Mouse (Mus musculus) frontal cortex, postnatal 25 days (tissue): ENCODE data around the gene Caln1.

ENCODE experiments used
- DNase-seq, 2 experiments: peaks; one replicate each; pipeline ENCODE4 v3.0.0; 2022; ENCODE audit warnings: low spot score in 2 of 2

Gene Caln1

DNA sequence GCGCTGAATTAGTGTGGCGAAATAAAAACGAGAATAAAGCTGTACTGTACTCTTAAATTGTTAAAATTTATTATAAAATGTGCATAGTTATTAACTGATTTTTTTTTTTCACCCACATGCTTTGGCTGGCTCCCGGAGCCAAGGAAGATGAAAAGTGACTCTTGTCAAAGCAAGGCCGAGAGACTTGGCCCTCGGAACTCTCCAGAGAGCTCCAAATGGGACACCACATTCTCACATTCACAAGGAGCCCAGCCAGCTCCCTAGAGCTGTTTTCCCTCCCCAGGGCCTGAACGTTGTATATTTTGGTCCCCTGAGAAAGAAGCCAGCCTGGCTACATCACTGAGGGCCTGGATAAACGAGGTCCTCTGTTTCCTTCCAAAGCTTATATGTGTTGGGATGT, 25.1 kb downstream of the Caln1 start:
- no peak for DNase-seq

DNA sequence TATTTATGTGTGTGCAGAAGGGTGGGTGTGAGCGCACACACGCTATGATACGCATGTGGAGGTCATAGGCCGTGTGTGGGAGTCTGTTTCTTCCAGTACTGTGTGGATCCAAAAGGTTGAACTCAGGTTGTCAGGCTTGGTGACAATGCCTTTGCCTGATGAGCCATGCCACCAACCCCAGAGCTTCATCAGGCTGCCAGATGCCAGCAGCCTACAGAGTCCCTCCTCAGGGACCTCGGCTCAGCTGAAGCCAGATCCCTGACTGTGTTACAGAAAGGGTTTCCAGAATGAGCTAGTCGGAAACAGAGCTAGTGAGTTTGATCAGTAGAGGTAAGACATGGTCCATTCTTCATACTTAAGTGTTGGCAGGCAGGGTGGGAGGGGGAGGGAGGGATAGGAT, 25.9 kb downstream of the Caln1 start:
- no peak for DNase-seq

DNA sequence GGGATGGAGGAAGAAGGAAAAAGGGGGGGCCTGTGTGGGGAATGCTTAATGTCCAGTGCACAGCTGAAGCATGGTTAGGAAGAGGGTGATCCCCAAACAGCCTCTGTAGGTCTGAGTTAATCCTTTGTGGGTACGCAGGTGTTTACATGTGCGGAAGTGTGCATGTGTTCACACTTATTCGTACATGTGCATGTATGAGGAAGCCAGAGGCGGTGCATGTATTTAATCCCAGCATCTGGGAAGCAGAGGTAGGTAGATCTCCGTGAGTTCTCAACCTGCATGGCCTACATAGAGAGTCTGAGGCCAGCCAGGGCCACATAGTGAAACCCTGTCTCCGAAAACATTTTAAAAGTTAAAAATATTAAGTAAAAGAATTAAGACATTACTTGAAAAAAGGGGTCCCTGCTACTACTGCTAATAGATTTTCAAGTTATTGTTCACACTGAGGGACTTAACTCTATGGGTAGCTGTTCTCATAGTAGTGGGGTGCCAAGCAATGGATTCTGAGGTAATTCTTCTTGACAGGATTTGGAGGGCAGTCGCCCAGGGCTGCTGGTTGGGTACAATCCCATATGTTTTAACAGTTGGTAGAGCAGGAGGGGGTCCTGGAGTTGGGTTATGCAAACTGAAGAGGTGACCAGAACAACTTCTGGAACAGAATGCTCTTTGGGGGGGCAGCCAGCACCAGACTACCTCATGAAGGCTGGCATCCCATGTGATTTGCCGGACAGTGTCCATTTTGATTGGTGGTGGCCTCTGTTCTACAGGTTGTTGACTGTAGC, 31.1 kb downstream of the Caln1 start:
- DNase-seq: no peak

DNA sequence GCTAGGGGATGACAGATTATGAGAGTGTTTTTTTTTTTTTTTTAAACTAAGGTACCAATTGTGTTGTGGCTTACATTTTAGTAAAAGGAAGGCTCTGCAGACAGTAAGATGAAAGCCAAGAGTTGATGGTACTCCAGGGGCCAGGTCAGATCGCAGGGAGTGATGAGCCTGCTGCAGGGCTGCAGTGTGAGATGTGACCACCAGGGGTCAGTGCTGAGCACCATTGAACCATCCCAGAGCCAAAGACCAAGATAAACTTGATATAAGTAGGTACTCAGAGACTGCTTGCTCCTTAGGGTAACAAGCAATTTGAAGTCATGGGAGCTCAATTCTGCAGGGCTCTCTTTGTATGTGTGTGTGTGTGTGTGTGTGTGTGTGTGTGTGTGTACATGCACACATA, 35.9 kb downstream of the Caln1 start:
- peak; percentile 34 to 45 for DNase-seq

DNA sequence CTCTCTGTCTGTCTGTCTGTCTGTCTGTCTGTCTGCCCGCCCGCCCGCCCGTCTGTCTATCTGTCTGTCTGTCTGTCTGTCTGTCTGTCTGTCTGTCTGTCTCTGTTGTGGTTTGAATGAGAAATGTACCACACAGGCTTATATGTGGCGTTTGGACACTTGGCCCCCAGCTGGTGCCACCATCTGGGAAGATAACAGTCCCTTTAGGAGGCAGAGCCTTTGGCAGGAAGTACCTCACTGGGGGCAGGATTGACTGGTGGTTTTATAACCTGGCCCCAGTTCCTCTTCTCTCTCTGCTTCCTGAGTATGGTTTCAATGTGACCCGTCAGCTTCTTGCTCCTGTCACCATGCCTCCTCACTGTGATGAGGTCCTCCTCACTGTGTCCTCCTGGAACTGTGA, 40.5 kb downstream of the Caln1 start:
- no peak for DNase-seq

DNA sequence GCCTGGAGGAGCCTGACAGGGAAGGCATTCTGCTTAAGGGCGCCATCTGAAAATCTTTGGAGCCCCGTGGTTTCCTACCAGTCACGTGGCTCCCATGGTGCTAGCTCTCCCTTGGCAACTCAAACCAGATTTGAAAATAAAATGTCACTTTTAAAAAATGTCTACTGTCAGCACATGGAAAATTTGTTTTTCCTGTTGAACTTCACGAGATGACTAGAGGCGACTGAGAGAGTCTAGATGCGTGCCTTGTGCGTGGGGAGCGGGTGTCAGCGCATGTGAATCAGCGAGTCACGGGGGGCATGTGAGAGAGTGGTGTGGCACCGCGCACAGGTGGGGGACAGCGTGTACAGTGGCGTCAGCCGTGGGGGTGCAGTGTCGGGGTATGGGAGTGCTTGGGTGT, 42.3 kb downstream of the Caln1 start:
- peak in 1 of 2 experiments; percentile 11 for DNase-seq

DNA sequence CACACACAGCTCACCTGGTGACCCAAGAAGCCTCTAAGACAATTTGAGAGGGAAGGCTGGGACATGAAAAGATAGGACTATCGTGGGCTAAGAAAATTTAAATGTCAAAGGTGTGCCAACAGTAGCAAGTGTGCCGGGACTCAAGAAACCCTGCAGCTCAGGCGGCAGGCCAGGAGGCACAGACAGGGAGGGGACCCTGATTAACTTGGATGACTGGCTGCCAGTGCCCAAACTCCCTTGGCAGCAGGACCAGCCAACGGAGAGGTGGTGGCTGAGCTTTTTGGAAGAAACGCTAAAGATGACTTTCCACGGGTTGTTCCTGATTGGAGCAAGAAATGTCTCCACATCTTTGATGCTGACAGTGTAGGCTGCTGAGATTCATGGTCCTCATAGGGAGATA, 78.2 kb downstream of the Caln1 start:
- DNase-seq: no peak

DNA sequence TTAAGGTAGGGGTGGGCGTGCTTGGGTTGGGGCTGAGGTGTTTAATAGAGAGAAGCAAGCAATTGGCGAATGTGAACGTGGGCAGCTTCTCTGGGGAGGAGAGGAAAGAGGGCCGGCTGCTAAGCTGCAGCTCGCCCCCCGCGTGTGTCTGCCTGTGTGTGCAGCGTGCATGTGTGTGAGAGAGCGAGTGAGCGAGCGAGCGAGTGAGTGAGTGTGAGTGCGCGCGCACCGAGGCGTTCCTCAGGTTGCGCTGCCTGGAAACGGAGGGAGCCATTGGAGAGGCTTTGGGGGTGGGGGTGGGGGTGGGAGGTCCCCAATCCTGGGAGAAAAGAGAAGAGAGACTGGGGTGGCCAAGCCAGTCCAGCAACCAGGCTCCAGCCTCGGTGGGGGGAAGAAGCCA, 79.2 kb downstream of the Caln1 start:
- DNase-seq: peak in 1 of 2 experiments; percentile 44

DNA sequence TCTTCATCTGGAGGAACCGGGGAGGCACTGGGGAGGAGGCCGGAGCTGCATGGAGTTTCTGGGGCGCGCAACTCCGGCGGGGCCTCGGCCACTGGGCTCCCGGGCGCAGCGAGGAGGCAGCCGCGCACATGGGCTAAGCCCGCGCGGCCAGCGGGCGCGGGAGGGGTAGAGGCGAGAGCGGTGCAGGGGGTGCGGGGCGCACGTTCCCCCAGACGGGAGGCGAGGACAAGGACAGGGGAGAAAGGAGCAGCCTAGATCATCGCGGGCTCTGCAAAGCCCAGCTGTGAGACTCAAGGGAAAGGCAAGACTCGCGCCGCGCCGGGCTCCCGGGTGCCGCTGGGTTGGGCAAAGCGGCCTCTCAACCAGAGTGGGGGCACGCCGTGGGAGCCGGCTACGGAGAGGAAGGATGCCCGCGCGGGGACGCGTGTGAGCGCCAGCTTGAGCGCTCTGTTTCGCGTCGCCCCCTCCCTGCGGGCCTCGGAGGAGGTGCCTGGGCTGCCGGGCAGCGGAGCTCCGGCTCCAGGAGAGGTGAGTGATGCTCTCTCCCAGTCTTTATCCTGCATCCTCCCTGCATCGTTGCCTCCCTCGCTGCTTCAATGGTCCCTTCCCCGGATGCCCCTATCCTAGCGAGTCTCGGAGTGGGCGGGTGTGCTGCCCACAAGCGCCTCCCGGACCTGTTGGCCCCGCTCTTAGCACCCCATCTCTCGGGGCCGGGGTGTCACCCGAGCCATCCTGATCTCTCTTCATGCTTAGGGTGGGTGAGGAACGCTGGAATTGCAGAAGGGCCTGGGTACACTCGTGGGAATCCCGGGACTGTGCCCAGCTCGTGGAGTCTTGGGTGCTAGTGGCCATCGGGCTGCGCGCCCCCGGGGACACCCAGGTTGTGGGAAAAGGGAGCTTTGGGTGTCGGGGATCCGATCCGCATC, 79.9 kb downstream of the Caln1 start:
- DNase-seq: peak; percentile 25 to 45

DNA sequence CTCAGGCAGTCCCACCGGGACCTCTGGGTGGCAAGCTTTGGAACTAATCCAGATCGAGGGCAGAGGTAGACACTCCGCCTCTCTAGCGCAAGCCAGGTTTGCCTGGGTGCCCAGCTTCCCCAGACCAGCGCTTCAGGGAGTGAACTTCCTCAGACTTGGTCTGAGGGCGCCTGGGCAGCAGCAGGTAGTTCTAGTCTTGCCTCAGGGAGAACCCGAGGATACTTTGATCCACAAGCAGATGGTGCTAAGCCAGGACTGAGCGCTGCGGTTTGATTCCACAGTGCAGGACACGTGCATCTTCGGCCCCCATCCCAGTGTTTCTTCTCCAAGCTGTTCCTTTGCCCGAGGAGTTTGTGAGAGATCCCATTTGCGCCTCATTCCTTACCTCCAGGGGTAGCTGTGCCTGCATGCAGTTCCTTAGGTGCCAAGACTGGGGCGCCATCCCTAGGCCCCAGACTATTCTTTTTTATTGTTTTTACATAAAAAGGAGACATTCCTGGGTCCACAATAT, 80.8 kb downstream of the Caln1 start:
- peak in 1 of 2 experiments; percentile 20 for DNase-seq

DNA sequence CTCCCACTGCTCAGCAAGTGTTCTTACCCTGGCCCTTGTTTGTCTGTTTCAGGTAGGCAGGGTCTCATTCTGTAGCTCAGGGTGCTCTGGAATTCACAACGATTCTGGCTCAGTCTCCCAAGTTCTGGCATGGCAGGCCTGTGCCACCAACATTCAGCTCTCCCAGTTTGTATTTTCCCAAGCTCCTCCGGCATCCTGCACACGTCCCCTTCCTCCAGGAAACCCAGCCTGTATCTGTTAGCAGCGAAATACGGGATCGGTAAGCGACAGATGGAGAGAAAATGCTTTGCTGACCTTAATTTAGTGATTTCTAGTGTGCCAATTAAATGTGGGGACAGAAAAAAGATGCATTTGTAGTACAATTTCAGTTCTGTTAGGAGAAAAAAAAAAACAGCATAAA, 88.8 kb downstream of the Caln1 start:
- no peak for DNase-seq

DNA sequence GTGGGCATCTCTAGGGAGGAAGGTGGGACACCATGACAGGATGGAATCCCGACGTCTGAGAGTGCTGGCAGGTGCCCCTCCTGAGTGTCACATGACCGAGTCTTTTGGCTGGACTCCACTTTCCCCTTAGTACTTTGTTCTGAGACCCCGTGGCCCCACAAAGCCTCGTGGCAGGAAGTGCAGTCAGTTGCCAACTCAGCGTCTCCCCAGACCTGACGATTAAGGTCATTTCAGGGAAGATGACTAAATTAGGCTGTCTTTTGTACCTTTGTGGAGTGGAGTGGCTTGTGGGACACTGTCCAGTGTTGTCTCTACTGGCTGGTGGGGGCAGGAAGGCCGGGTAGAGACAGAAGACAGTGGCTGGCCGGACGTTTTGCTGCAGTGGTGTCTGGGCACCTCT, 103.0 kb downstream of the Caln1 start:
- DNase-seq: no peak

DNA sequence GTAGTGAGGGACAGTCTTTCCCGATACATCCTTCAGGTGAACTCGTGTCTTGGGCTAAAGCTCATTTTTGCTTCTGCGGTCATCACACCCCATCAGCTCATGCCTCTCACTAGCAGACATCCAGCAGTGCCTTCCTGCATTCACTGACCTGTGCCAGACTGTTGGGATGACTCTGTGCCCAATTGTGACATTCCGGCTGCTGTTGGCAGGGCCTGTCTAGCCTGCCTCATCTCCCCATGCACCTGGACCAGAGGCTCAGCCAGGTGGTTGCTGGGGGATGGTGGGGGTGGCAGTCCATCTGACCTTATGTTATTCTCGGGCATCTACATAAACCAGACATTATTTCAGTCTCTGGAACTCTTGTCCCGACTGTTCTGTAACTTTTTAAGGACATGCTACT, 105.6 kb downstream of the Caln1 start:
- no peak for DNase-seq

DNA sequence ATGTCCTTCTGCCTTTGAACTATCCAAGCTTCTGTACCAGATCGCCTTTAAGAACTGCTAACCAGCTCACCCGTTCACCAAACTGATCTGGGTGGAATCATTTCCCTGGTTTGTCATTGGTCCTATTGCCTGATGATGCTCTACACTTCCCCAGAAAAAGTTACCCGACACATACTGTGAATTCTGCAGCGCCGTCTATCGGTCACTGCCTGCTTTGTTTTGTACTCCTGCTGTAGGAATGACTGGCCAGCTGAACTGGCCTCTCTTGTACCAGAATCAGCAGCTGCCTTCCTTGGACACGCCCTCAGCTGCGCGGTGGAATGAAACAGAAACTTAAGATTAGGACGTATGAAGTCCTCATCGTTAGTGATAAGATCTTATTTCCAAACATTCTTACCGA, 107.5 kb downstream of the Caln1 start:
- DNase-seq: peak in 1 of 2 experiments; percentile 10

DNA sequence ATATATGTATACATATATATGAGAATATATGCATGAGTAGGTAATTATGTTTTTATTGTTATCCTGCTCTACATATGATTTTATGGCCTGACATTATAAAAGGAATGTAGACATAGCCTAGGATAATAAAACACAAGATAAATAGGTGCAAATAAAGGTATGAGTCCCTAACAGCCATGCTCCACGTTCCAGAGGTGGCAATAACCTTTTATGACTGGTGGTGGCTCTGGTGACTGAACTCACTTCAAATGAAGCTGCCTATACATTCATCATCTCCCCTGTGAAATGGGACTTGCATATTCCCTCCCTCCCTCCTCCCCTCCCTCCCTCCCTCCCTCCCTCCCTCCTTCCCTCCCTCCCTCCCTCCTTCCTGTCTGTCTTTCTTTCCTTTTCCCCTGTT, 111.0 kb downstream of the Caln1 start:
- no peak for DNase-seq

DNA sequence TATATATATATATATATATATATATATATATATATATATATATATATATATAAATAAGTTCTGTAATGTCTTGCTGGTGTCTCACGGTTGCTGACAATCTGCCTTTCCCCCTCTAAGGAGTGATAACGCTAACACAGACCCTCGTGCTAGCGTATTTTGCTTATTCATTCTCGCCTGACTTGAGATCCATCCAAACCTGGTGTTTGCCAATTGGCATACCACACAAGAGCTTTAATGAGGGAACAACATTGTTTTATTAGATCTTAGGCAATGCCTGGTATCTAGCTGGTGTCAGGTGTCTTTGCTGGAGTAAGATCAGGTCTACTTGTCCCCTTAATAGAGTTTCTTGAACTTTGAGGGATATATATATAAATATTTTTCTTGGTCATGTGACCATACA, 122.2 kb downstream of the Caln1 start:
- no peak for DNase-seq

DNA sequence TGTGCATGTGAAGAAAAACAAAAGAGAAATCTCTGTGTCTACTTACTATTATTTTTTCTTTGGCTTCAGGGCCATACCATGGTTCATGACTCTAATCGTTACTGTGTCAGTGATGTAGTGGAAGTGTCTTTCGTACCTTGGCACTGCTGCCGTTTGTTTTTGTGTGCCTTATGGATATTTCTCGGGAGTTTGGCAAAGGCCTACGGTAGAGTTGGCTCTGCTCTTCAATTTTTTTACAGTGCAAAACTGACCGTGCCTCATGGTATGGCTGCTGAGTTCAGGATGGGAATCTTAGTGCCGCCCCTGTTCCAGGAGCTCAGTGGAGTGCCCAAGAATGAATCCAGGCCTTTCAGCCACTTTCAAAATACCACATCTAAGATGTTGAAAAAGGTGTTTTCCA, 123.0 kb downstream of the Caln1 start:
- no peak for DNase-seq

DNA sequence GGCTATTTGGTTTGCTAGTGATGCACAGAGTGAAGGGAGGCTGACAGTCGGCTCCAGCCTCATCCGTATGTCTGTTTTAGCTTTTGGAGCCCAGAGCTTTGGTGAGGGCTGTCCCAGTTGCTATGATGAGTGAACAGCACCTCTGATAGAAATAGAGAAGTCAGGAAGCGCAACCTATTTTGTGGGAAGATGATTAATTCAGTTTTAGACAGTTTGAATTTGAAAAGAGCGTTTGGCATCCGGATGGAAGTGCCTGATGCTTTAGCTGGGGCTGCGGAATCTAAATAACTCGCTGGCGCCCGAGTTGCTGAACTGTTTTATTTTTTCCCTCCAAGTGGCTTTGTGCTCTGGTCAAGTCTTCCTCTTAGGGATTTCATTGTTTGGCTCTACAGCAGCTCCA, 133.3 kb downstream of the Caln1 start:
- no peak for DNase-seq

DNA sequence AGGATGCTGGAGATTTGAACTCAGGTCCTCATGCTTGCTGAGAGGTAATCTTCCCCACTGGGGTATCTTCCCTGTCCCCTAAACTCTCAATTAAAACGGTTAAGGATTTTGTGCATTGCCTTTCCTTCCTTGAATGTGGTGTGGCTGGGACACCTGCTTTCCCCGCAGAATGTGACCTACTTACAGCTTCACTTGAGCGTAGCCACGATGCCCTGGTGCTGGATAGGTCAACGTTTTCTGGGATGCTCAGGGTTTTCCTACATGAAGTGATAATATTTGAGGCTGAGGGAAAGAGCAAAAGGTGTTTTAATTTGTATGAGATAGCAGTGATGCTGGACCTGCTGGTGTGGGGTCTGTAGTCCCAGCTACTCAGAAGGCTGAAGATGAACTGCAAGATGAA, 135.6 kb downstream of the Caln1 start:
- DNase-seq: no peak

DNA sequence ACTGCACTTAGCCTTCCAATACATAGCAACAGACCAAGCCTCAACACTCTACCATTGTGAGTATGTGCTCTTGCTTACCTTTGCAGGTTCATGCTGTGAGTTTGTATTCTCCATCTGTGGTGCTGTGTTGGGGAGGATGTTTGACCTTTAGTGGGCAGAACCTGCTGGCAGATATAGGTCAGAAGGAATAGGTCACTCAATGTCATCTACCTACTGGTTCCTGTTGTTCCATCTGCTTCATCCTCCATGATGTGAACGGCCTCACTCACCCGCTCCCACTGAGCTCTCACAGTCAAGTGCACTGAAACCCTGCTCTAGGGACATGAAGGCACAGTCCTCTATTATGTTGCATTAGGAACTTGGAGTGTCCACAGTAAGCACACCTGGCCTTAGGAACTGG, 141.3 kb downstream of the Caln1 start:
- no peak for DNase-seq

DNA sequence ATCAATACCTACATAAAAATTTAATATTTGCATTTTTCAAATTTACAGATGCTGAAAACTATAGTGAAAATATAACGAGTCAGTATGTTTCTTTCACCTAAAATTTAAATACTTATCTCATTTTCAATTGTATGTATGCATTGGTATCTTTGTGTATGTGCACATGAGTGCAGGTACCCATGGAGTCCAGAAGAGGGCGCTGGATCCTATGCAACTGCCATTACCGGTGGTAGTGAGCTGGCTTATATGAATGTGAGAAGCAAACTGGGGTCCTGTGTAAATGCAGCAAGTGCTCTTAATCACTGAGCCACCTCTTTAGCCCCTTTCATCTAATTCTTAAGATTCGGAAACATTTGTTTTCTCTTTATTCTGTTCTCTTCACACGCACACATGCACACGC, 146.1 kb downstream of the Caln1 start:
- DNase-seq: no peak

DNA sequence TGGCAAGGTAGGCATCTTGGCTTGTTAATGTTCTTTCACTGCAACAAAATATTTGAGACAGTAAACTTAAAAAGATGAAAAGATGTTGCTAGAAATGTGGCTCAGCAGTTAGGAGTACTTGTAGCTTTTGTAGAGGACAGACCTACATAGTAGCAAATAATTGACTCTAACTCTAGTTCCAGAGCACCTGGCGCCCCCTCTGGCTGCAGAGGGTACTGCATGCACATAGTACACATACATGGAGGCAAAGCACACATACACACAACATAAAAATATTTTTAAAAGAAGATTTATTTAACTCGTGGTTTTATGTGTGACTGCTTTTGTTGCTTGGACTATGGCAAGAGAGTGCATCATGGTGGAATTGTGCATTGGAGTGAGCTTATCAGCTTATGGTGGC, 151.3 kb downstream of the Caln1 start:
- no peak for DNase-seq

DNA sequence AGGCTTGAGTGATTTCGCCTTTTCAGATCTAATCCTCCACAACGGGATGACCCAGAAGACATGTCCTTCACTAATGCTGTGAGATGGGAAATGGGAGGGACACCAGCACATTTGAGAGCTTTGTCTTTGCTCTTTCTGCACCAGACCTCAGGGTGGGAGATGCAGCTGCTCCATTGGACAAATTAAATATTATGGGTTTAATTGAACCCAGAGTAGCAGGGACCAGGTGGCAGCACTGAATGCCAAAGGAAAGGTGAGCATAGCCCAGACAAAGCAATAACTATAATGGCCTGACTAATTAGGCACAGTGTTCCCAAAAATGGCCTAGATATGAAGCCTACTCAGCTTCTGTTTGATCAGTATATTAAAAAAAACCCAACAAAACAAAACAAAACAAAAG, 158.2 kb downstream of the Caln1 start:
- no peak for DNase-seq
